Mouse (Mus musculus) hindbrain, embryonic 11.5 days (tissue): ENCODE results near the gene Gm8374. TPM values are rescaled to one million over a fixed set of nuclear protein-coding genes. Genes with fewer than 3 reads are reported as not detected.
"Not testable (repeated sequence)": the region's sequence is repeated elsewhere in the genome, so short reads cannot be mapped to it uniquely, and the experiment has no call there.

Source experiments
- ATAC-seq: fragments of 200-750 bp; cut with Nextera tagmentation; 2 replicates; pipeline ENCODE4 v1.8.0; 2017; ENCODE audit warnings: mild to moderate bottlenecking, moderate TSS enrichment, moderate library complexity; ENCODE audit not compliant: low FRiP score
- DNase-seq: peaks from one replicate; pipeline ENCODE4 v3.0.0-alpha.2; 2015; ENCODE audit warnings: low spot score
- H3K27ac ChIP-seq: fragments of 300-500 bp; sonication (generic); 2 replicates; pipeline ENCODE4 v1.5.1; 2014; ENCODE audit warnings: mild to moderate bottlenecking, low read depth, low read length
- H3K27me3 ChIP-seq: fragments of 300-500 bp; sonication (generic); 2 replicates; pipeline ENCODE4 v1.6.1; 2014; ENCODE audit warnings: mild to moderate bottlenecking, low read length, moderate library complexity, mixed read lengths; ENCODE audit not compliant: control insufficient read depth, insufficient read depth
- H3K36me3 ChIP-seq: fragments of 300-500 bp; sonication (generic); 2 replicates; pipeline ENCODE4 v1.6.1; 2014; ENCODE audit warnings: mild to moderate bottlenecking, low read length, moderate library complexity, mixed read lengths; ENCODE audit not compliant: control insufficient read depth, insufficient read depth
- H3K4me1 ChIP-seq: fragments of 300-500 bp; sonication (generic); replicated peaks from 2 replicates; pipeline ENCODE4 v1.6.1; 2014; ENCODE audit warnings: low read length, mixed read lengths; ENCODE audit not compliant: control insufficient read depth, insufficient read depth
- H3K4me2 ChIP-seq: fragments of 300-500 bp; sonication (generic); replicated peaks from 2 replicates; pipeline ENCODE4 v1.6.1; 2014; ENCODE audit warnings: mild to moderate bottlenecking, low read depth, low read length
- H3K4me3 ChIP-seq: fragments of 300-500 bp; sonication (generic); 2 replicates; pipeline ENCODE4 v1.5.1; 2014; ENCODE audit warnings: low read depth, low read length
- H3K9ac ChIP-seq: fragments of 300-500 bp; sonication (generic); 2 replicates; pipeline ENCODE4 v1.6.1; 2014; ENCODE audit warnings: low read depth, low read length
- H3K9me3 ChIP-seq: fragments of 300-500 bp; sonication (generic); 2 replicates; pipeline ENCODE4 v1.6.1; 2016; ENCODE audit warnings: low read length; ENCODE audit not compliant: control insufficient read depth
- WGBS: fragments of 180-500 bp; shearing (Covaris S2); extraction: QIAGEN DNeasy Blood & Tissue Kit; methylation state at CpG from one replicate; pipeline ENCODE4 v1.1.7; 2014; 5-methylcytosine and 5-hydroxymethylcytosine counted together
- polyA plus RNA-seq: library from polyadenylated mRNA; unstranded; fragments of >200 nt; fragmentation: Nextera tagmentation; extraction: Ambion mirVana; gene quantifications from 2 replicates; pipeline ENCODE4 v1.2.1, GENCODE M21; 2014

Gm8374 gene
- polyA plus RNA-seq = not detected in 2 replicates

DNA sequence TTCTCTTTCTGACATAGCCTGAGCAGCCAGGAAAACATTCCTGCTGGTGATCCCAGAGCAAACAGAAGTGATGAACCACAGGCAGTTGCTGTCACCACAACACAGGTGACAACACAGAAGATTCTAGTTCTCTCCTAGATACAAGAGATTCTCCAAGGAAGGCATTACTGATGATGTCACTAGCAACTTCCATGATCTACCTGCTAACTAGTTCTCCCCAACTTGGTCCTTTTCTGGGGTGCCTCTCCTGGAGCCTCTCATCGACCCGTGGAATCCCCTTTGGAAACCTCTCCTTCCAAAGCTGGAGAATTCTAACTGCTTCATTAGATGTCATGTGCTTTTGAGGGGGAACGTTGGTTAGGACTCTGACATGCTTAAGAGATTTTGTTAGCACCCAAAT lies at the start of gene Gm8374:
Gene Gm8374 (minus strand): TSS at position 101 of the 400 bp plus-strand sequence.
- 91% methylated on average over 3 of the region's 3 CpGs for WGBS
- H3K36me3 ChIP-seq, H3K9me3 ChIP-seq, H3K4me3 ChIP-seq, H3K27me3 ChIP-seq, H3K4me2 ChIP-seq, H3K4me1 ChIP-seq, H3K9ac ChIP-seq, ATAC-seq, H3K27ac ChIP-seq, DNase-seq: not testable (repeated sequence)

DNA sequence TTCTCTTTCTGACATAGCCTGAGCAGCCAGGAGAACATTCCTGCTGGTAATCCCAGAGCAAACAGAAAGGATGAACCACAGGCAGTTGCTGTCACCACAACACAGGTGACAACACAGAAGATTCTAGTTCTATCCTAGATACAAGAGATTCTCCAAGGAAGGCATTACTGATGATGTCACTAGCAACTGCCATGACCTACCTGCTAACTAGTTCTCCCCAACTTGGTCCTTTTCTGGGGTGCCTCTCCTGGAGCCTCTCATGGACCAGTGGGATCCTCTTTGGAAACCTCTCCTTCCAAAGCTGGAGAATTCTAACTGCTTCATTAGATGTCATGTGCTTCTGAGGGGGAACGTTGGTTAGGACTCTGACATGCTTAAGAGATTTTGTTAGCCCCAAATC lies 32.6 kb downstream of the Gm8374 start, which contains the start of gene Gm5797:
Gene Gm5797 (minus strand): TSS at position 101 of the 400 bp plus-strand sequence.
- not testable (repeated sequence) for ATAC-seq
- no CpG with 5 or more reads among the region's 1 CpGs for WGBS

DNA sequence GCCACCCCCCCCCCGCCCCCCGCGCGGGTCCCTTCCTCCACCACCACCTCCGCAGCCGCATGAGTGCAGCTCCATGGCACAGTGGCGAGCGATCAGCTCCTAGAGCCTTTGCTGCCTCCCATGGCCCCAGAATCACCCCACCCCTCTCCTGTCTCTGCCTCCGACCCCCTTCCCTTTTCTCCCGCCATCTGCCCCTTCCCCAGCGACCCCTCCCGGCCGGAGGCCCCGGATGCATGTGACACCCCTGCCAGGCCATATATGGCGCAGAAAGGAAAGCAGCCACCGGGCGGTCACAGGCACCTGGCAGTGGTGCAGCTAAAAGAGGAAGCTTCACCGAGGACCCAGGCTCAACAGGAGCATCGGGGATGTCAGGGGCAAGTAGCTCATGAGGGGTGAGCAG lies 49.8 kb downstream of the Gm8374 start:
- 2% methylated on average over 11 of the region's 19 CpGs for WGBS
- peak; percentile 68 for DNase-seq
- H3K4me1 ChIP-seq, ATAC-seq, H3K36me3 ChIP-seq, H3K9me3 ChIP-seq, H3K27ac ChIP-seq, H3K27me3 ChIP-seq: not testable (repeated sequence)
- Histone ChIP-seq H3K4me3 (peak overlapping the region; percentile 45), H3K4me2 (peak overlapping the region; percentile 52), H3K9ac (peak overlapping the region; percentile 53)

More for the DNA sequence above, 32.6 kb downstream of the Gm8374 start, which contains the start of gene Gm5797:
- H3K4me1 ChIP-seq, DNase-seq, H3K9me3 ChIP-seq, H3K36me3 ChIP-seq, H3K4me2 ChIP-seq, H3K27ac ChIP-seq, H3K4me3 ChIP-seq, H3K27me3 ChIP-seq, H3K9ac ChIP-seq: not testable (repeated sequence)

DNA sequence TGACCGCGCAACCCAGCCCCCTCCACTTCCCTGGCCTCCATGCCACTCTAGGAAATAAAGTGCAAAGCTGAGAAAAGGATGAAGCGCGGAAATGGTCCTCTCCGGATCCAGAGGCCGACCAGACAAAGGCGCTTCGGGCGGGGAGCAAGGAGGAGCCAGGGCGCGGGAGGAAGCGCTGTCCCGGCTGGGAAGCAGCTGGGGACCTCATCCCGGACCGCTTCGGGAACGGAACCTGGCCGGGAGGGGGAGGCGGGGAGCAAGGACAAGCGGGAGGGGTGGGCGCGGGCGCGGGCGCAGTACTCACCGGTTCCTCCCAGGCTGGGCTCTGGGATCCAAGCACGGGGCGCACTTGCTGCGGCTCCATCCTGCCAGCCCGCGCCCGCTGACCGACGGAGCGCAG lies 50.3 kb downstream of the Gm8374 start, which contains the start of gene Gm3739:
Gene Gm3739 (minus strand): TSS at position 389 of the 400 bp plus-strand sequence.
- Histone ChIP-seq H3K4me2 (peak within 1 kb of the TSS; percentile 52), H3K9ac (peak within 1 kb of the TSS; percentile 53), H3K4me3 (peak within 1 kb of the TSS; percentile 45)
- WGBS = 0% methylated on average over 15 of the region's 35 CpGs
- H3K9me3 ChIP-seq, H3K27me3 ChIP-seq, H3K27ac ChIP-seq, ATAC-seq, H3K36me3 ChIP-seq, H3K4me1 ChIP-seq, DNase-seq: not testable (repeated sequence)

Other genes with a start within 250 kb of the Gm8374 start
- gene Gm6676, start 239.7 kb downstream of the Gm8374 start, polyA plus RNA-seq = not detected in 2 replicates
- 5.1 and 5.5 TPM in 2 replicates for gene Gm3512, start 190.6 kb downstream of the Gm8374 start, polyA plus RNA-seq
- gene Gm16434, start 170.6 kb downstream of the Gm8374 start, polyA plus RNA-seq = not detected in 2 replicates
- gene Gm3727, start 100.4 kb downstream of the Gm8374 start, polyA plus RNA-seq = not detected in 2 replicates
- gene Gm3739, start 50.1 kb downstream of the Gm8374 start, polyA plus RNA-seq = 2.0 and 2.1 TPM in 2 replicates
- gene Gm5797, start 32.7 kb downstream of the Gm8374 start, polyA plus RNA-seq = not detected in 2 replicates
- gene Gm3755, start 85.8 kb upstream of the Gm8374 start, polyA plus RNA-seq = not detected in 2 replicates
- 3.3 TPM in 2 replicates for gene Gm3752, start 118.6 kb upstream of the Gm8374 start, polyA plus RNA-seq
- 0.63 and 1.7 TPM in 2 replicates for gene Gm3558, start 203.4 kb upstream of the Gm8374 start, polyA plus RNA-seq
- gene Gm10338, start 230.5 kb upstream of the Gm8374 start, polyA plus RNA-seq = not detected in 2 replicates